Mouse (Mus musculus) lung, embryonic 15.5 days (tissue): ENCODE data around the gene Cyth2. TPM values are rescaled to one million over a fixed set of nuclear protein-coding genes. Genes with fewer than 3 reads are reported as not detected.

Experiments
- ATAC-seq: fragments of 200-750 bp; cut with Nextera tagmentation; 2 replicates; pipeline ENCODE4 v1.8.0; 2017; ENCODE audit warnings: moderate number of reproducible peaks, borderline replicate concordance; ENCODE audit not compliant: low FRiP score, low TSS enrichment; ENCODE audit errors: extremely low read depth
- H3K27ac ChIP-seq: fragments of 300-500 bp; sonication (generic); 2 replicates; pipeline ENCODE4 v1.5.1; 2015; ENCODE audit warnings: moderate library complexity, mild to moderate bottlenecking, inconsistent platforms
- H3K27me3 ChIP-seq: fragments of 300-500 bp; sonication (generic); 2 replicates; pipeline ENCODE4 v1.6.1; 2015; ENCODE audit warnings: inconsistent platforms
- H3K36me3 ChIP-seq: fragments of 300-500 bp; sonication (generic); 2 replicates; pipeline ENCODE4 v1.6.1; 2015; ENCODE audit warnings: inconsistent platforms
- H3K4me1 ChIP-seq: fragments of 300-500 bp; sonication (generic); 2 replicates; pipeline ENCODE4 v1.6.1; 2015; ENCODE audit warnings: inconsistent platforms
- H3K4me2 ChIP-seq: fragments of 300-500 bp; sonication (generic); 2 replicates; pipeline ENCODE4 v1.6.1; 2015; ENCODE audit warnings: inconsistent platforms, mild to moderate bottlenecking, moderate library complexity
- H3K4me3 ChIP-seq: fragments of 300-500 bp; sonication (generic); 2 replicates; pipeline ENCODE4 v1.5.1; 2015; ENCODE audit warnings: mild to moderate bottlenecking, inconsistent platforms
- H3K9ac ChIP-seq: fragments of 300-500 bp; sonication (generic); 2 replicates; pipeline ENCODE4 v1.6.1; 2015; ENCODE audit warnings: inconsistent platforms
- H3K9me3 ChIP-seq: fragments of 300-500 bp; sonication (generic); 2 replicates; pipeline ENCODE4 v1.6.1; 2016; ENCODE audit warnings: inconsistent platforms
- WGBS: fragments of 180-500 bp; shearing (Covaris S2); methylation state at CpG from one replicate; pipeline ENCODE4 v1.1.7; 2015; 5-methylcytosine and 5-hydroxymethylcytosine counted together
- polyA plus RNA-seq: library from polyadenylated mRNA; unstranded; fragments of >200 nt; fragmentation: Nextera tagmentation; extraction: Ambion mirVana; gene quantifications from 2 replicates; pipeline ENCODE4 v1.2.1, GENCODE M21; 2015

Cyth2 gene
- polyA plus RNA-seq, 1 experiment from 2014 or later = 122 TPM

- peak within 1 kb of the TSS; percentile 50; the same call in 1 of the 2 replicates for H3K27ac ChIP-seq
- 1% methylated on average over 38 of the region's 38 CpGs for WGBS
- H3K36me3 ChIP-seq = no peaks in the 10 kb centered on the region
- peak within 1 kb of the TSS; percentile 49 for H3K9ac ChIP-seq
- ATAC-seq = peak; percentile 55
- no peaks in the 10 kb centered on the region for H3K9me3 ChIP-seq
- peak within 1 kb of the TSS; percentile 62 for H3K4me3 ChIP-seq
- peaks cover 46% of the 10 kb centered on the region for H3K4me1 ChIP-seq
- H3K4me2 ChIP-seq = peak within 1 kb of the TSS; percentile 86
- H3K27me3 ChIP-seq = peaks cover 35% of the 10 kb centered on the region
Measured at GRCm38 (mm10) chr7:45783511-45784091, 30.8 kb downstream of the Cyth2 start, which contains the start of gene Lmtk3. TSS of gene Lmtk3 (plus strand) at chr7:45783738.

- Histone ChIP-seq H3K4me3 (no peak overlapping the region), H3K27ac (no peak overlapping the region), H3K36me3 (no peaks in the 10 kb centered on the region), H3K27me3 (peaks cover 39% of the 10 kb centered on the region), H3K9me3 (no peaks in the 10 kb centered on the region), H3K9ac (no peak overlapping the region), H3K4me1 (peaks cover 46% of the 10 kb centered on the region), H3K4me2 (no peak overlapping the region)
- no peak for ATAC-seq
- WGBS = 48% methylated on average over 4 of the region's 4 CpGs
Measured at GRCm38 (mm10) chr7:45782271-45782670, 32.1 kb downstream of the Cyth2 start.

- no peak for ATAC-seq
- no peaks in the 10 kb centered on the region for H3K9me3 ChIP-seq
- H3K36me3 ChIP-seq = no peaks in the 10 kb centered on the region
- no peak overlapping the region for H3K9ac ChIP-seq
- H3K4me2 ChIP-seq = peak overlapping the region; percentile 35
- peaks cover 26% of the 10 kb centered on the region; the same call in 1 of the 2 replicates for H3K27me3 ChIP-seq
- no peak overlapping the region for H3K4me3 ChIP-seq
- H3K27ac ChIP-seq = no peak overlapping the region
- peaks cover 16% of the 10 kb centered on the region for H3K4me1 ChIP-seq
- 17% methylated on average over 22 of the region's 22 CpGs for WGBS
Measured at GRCm38 (mm10) chr7:45779081-45779641, 35.2 kb downstream of the Cyth2 start.

- ATAC-seq = no peak
- H3K36me3 ChIP-seq = no peaks in the 10 kb centered on the region
- no peak overlapping the region for H3K9ac ChIP-seq
- WGBS = 55% methylated on average over 7 of the region's 7 CpGs
- H3K4me2 ChIP-seq = no peak overlapping the region
- H3K4me3 ChIP-seq = no peak overlapping the region
- no peak overlapping the region for H3K27ac ChIP-seq
- peaks cover 10% of the 10 kb centered on the region; the same call in 1 of the 2 replicates for H3K27me3 ChIP-seq
- 0 out of 2 replicates have a peak, but pooled peaks cover 5% of the 10 kb centered on the region for H3K4me1 ChIP-seq
- no peaks in the 10 kb centered on the region for H3K9me3 ChIP-seq
Measured at GRCm38 (mm10) chr7:45775237-45775636, 39.1 kb downstream of the Cyth2 start.

GRCm38 (mm10) chr7:45771101-45771500 lies 43.3 kb downstream of the Cyth2 start:
- no peak for ATAC-seq
- 62% methylated on average over 4 of the region's 4 CpGs for WGBS
- no peaks in the 10 kb centered on the region for H3K36me3 ChIP-seq

GRCm38 (mm10) chr7:45770427-45771082 lies 43.8 kb downstream of the Cyth2 start:
- no peaks in the 10 kb centered on the region for H3K9me3 ChIP-seq
- H3K36me3 ChIP-seq = no peaks in the 10 kb centered on the region
- WGBS = 59% methylated on average over 8 of the region's 8 CpGs
- H3K4me1 ChIP-seq = peaks cover 5% of the 10 kb centered on the region
- H3K27me3 ChIP-seq = no peaks in the 10 kb centered on the region; the same call in 1 of the 2 replicates
- no peak overlapping the region for H3K9ac ChIP-seq
- ATAC-seq = no peak
- H3K4me2 ChIP-seq = no peak overlapping the region
- no peak overlapping the region for H3K27ac ChIP-seq
- no peak overlapping the region for H3K4me3 ChIP-seq

More at GRCm38 (mm10) chr7:45771101-45771500, 43.3 kb downstream of the Cyth2 start:
- Histone ChIP-seq H3K27me3 (no peaks in the 10 kb centered on the region; the same call in 1 of the 2 replicates), H3K9me3 (no peaks in the 10 kb centered on the region), H3K4me1 (peaks cover 4% of the 10 kb centered on the region), H3K9ac (no peak overlapping the region), H3K4me3 (no peak overlapping the region), H3K27ac (no peak overlapping the region), H3K4me2 (no peak overlapping the region)

- Histone ChIP-seq H3K36me3 (no peaks in the 10 kb centered on the region), H3K4me1 (peaks cover 5% of the 10 kb centered on the region), H3K9ac (no peak overlapping the region), H3K9me3 (no peaks in the 10 kb centered on the region), H3K27me3 (no peaks in the 10 kb centered on the region), H3K4me3 (no peak overlapping the region), H3K27ac (0 out of 2 replicates have a peak overlapping the region, but pooled peaks have one; percentile 55), H3K4me2 (no peak overlapping the region)
- ATAC-seq = no peak
- 88% methylated on average over 6 of the region's 6 CpGs for WGBS
Measured at GRCm38 (mm10) chr7:45767500-45767899, 46.9 kb downstream of the Cyth2 start.

- H3K27ac ChIP-seq = peak overlapping the region; percentile 55; the same call in 1 of the 2 replicates
- no peaks in the 10 kb centered on the region for H3K27me3 ChIP-seq
- no peak overlapping the region for H3K4me3 ChIP-seq
- ATAC-seq = peak; percentile 46; the same call in 1 of the 2 replicates
- no peak overlapping the region for H3K9ac ChIP-seq
- H3K4me2 ChIP-seq = no peak overlapping the region; the same call in 1 of the 2 replicates
- H3K36me3 ChIP-seq = no peaks in the 10 kb centered on the region
- H3K9me3 ChIP-seq = no peaks in the 10 kb centered on the region
- H3K4me1 ChIP-seq = peaks cover 5% of the 10 kb centered on the region
- 15% methylated on average over 8 of the region's 8 CpGs for WGBS
Measured at GRCm38 (mm10) chr7:45766764-45767163, 47.6 kb downstream of the Cyth2 start.

- Histone ChIP-seq H3K36me3 (no peaks in the 10 kb centered on the region), H3K27me3 (no peaks in the 10 kb centered on the region; the same call in 1 of the 2 replicates), H3K4me1 (peaks cover 5% of the 10 kb centered on the region), H3K4me3 (no peak overlapping the region), H3K4me2 (no peak overlapping the region), H3K9ac (no peak overlapping the region), H3K27ac (no peak overlapping the region), H3K9me3 (no peaks in the 10 kb centered on the region)
- 41% methylated on average over 8 of the region's 8 CpGs for WGBS
- no peak for ATAC-seq
Measured at GRCm38 (mm10) chr7:45765995-45766394, 48.4 kb downstream of the Cyth2 start.

- no peaks in the 10 kb centered on the region for H3K9me3 ChIP-seq
- H3K4me2 ChIP-seq = no peak overlapping the region
- H3K9ac ChIP-seq = no peak overlapping the region
- ATAC-seq = no peak
- 57% methylated on average over 5 of the region's 5 CpGs for WGBS
- 0 out of 2 replicates have a peak, but pooled peaks cover 5% of the 10 kb centered on the region for H3K4me1 ChIP-seq
- no peaks in the 10 kb centered on the region for H3K36me3 ChIP-seq
- no peak overlapping the region for H3K27ac ChIP-seq
- H3K27me3 ChIP-seq = peaks cover 25% of the 10 kb centered on the region
- H3K4me3 ChIP-seq = no peak overlapping the region
Measured at GRCm38 (mm10) chr7:45760151-45760550, 54.2 kb downstream of the Cyth2 start.

GRCm38 (mm10) chr7:45759400-45759799 lies 55.0 kb downstream of the Cyth2 start:
- Histone ChIP-seq H3K9me3 (no peaks in the 10 kb centered on the region), H3K4me3 (peak overlapping the region; percentile 21), H3K9ac (no peak overlapping the region), H3K4me2 (peak overlapping the region; percentile 53), H3K27ac (peak overlapping the region; percentile 6), H3K4me1 (0 out of 2 replicates have a peak, but pooled peaks cover 5% of the 10 kb centered on the region), H3K36me3 (no peaks in the 10 kb centered on the region), H3K27me3 (peaks cover 25% of the 10 kb centered on the region)
- ATAC-seq = peak; percentile 88
- WGBS = 5% methylated on average over 27 of the region's 27 CpGs
